Mouse (Mus musculus): Measurements from ENCODE around the gene Stfa2. TPM values are rescaled to one million over a fixed set of nuclear protein-coding genes. Genes with fewer than 3 reads are reported as not detected.
"Not testable (repeated sequence)": the region's sequence is repeated elsewhere in the genome, so short reads cannot be mapped to it uniquely, and the experiment has no call there.

Gene Stfa2
- not detected in 2 replicates for polyA plus RNA-seq (2014; fragmentation: Nextera tagmentation; extraction: Ambion mirVana)

DNA sequence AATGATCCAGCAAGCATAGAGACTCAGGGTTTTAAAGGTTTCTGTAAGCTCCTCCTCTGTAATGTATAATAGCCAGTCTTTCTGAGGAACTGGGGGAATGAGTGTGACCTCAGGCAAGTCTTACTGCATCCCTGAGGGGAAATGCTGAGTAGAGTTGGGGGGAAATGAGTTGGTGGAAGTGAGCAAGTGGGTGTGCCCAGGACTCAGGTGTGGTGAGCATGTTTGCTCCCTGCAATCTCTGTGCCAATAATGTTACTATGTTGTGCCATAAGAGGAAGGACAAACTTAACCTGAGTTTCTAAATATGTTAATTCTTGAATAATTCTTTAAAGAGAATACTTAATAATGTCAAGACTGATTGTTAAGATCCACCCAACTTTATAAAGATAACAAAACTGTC lies at the start of gene Stfa2:
Gene Stfa2, minus strand, starts transcription at position 101 of the 400 bp plus-strand sequence.
- no peak within 1 kb of the TSS for H3K9ac ChIP-seq
- no peak within 1 kb of the TSS for H3K4me3 ChIP-seq (replicated peaks; ENCODE audit: low read length)
- no peak within 1 kb of the TSS for H3K4me2 ChIP-seq (replicated peaks)
- no peaks in the 10 kb centered on the region for H3K27me3 ChIP-seq (ENCODE audit: control insufficient read depth, insufficient read depth, low read length)
- no peaks in the 10 kb centered on the region for H3K9me3 ChIP-seq (ENCODE audit: control insufficient read depth, low read length)
- H3K36me3 ChIP-seq (replicated peaks; ENCODE audit: control insufficient read depth, insufficient read depth): no peaks in the 10 kb centered on the region
- H3K27ac ChIP-seq: no peak within 1 kb of the TSS
- ATAC-seq (ENCODE audit: low FRiP score) (no peak), DNase-seq (ENCODE audit: low spot score) (no peak)
- no peaks in the 10 kb centered on the region for H3K4me1 ChIP-seq (replicated peaks; ENCODE audit: control insufficient read depth, insufficient read depth, low read length)

DNA sequence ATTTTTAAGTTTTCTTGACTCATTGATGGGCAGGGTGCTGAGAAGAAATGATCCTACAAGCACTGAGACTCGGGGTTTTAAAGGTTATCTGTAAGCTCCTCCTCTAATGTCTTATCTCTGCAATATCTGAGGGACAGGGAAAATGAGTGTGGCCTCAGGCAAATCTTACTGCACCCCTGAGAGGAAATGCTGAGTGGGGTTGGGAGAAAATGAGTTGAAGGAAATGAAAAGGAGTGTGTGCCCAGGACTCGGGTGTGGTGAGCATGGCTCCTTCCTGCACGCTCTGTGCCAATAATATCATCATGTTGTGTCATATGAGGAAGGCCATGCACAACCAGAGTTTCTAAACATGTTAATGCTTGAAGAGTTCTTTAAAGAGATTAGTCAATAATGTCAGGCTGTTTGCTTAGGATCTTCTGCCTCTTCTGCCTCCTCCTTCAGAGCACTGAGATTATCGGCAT lies 47.1 kb upstream of the Stfa2 start, which contains the start of gene Stfa3:
Gene Stfa3, minus strand, starts transcription at position 51 of the 461 bp plus-strand sequence.
- H3K4me1 ChIP-seq (replicated peaks; ENCODE audit: control insufficient read depth, insufficient read depth, low read length): no peaks in the 10 kb centered on the region
- no peaks in the 10 kb centered on the region for H3K36me3 ChIP-seq (replicated peaks; ENCODE audit: control insufficient read depth, insufficient read depth)
- H3K27ac ChIP-seq: no peak within 1 kb of the TSS
- H3K9ac ChIP-seq: no peak within 1 kb of the TSS
- ATAC-seq (ENCODE audit: low FRiP score) (no peak), DNase-seq (ENCODE audit: low spot score) (no peak)
- H3K27me3 ChIP-seq (ENCODE audit: control insufficient read depth, insufficient read depth, low read length): no peaks in the 10 kb centered on the region
- no peak within 1 kb of the TSS for H3K4me2 ChIP-seq (replicated peaks)
- 90% methylated on average over 4 of the region's 4 CpGs for WGBS
- H3K4me3 ChIP-seq (replicated peaks; ENCODE audit: low read length): no peak within 1 kb of the TSS
- no peaks in the 10 kb centered on the region for H3K9me3 ChIP-seq (ENCODE audit: control insufficient read depth, low read length)

DNA sequence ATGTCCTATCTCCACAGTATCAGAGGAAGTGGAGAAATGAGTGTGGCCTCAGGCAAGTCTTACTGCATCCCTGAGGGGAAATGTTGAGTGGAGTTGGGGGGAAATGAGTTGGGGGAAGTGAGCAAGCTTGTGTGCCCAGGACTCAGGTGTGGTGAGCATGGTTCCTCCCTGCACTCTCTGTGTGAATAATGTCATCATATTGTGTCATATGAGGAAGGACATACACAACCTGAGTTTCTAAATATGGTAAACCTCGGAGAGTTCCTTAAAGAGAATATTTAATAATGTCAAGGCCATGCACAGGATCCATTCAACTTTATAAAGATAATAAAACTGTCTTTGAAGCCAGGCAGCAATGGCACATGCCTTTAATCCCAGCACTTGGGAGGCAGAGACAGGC lies 12.7 kb upstream of the Stfa2 start:
- not testable (repeated sequence) for H3K9ac ChIP-seq; DNase-seq (ENCODE audit: low spot score); H3K4me2 ChIP-seq (replicated peaks); ATAC-seq (ENCODE audit: low FRiP score); H3K4me1 ChIP-seq (replicated peaks; ENCODE audit: control insufficient read depth, insufficient read depth, low read length); H3K27me3 ChIP-seq (ENCODE audit: control insufficient read depth, insufficient read depth, low read length); H3K27ac ChIP-seq; H3K9me3 ChIP-seq (ENCODE audit: control insufficient read depth, low read length); H3K36me3 ChIP-seq (replicated peaks; ENCODE audit: control insufficient read depth, insufficient read depth); H3K4me3 ChIP-seq (replicated peaks; ENCODE audit: low read length)
- WGBS: 84% methylated on average over 1 of the region's 1 CpGs

DNA sequence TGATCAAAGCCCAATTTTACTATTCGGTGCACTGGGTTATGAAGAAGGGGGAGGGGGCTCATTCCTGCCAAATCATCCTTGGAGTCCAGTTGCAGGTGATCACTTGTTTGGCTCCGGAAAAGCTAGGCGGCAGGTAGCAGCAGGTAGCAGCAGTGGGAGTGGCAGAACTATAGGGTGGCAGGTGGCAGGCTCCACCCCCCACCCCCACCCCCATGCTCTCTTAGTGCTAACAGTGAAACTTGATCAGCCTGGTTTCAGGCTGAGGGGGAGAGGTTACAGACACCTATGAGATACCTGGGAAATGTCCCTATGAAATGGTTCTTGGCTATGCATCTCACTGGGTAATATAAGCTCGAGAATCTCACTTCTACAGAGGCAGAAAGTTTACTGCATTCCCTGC lies 19.2 kb downstream of the Stfa2 start:
- Histone ChIP-seq H3K9me3 (ENCODE audit: control insufficient read depth, low read length) (no peaks in the 10 kb centered on the region), H3K4me1 (replicated peaks; ENCODE audit: control insufficient read depth, insufficient read depth, low read length) (no peaks in the 10 kb centered on the region), H3K36me3 (replicated peaks; ENCODE audit: control insufficient read depth, insufficient read depth) (no peaks in the 10 kb centered on the region), H3K4me3 (replicated peaks; ENCODE audit: low read length) (no peak overlapping the region), H3K4me2 (replicated peaks) (no peak overlapping the region), H3K27ac (no peak overlapping the region), H3K27me3 (ENCODE audit: control insufficient read depth, insufficient read depth, low read length) (no peaks in the 10 kb centered on the region), H3K9ac (no peak overlapping the region)
- WGBS: 28% methylated on average over 4 of the region's 4 CpGs
- DNase-seq (ENCODE audit: low spot score) (no peak), ATAC-seq (ENCODE audit: low FRiP score) (no peak)

DNA sequence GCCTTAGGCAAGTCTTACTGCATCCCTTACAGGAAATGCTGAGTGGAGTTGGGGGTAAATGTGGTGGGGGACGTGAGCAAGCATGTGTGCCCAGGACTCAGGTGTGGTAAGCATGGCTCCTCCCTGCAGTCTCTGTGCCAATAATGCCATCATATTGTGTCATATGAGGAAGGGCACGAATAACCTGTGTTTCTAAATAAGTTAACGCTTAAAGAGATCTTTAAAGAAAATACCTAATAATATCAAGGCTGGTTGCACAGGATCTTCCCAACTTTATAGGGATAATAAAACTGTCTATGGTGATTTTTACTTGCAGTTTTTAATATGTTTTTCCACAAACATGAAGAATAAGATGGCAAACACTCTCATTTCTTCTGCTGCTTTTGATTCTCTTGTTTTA lies 40.6 kb downstream of the Stfa2 start, which contains the start of gene BC100530:
Gene BC100530, minus strand, starts transcription at position 101 of the 400 bp plus-strand sequence.
- not testable (repeated sequence) for H3K4me1 ChIP-seq (replicated peaks; ENCODE audit: control insufficient read depth, insufficient read depth, low read length); H3K4me2 ChIP-seq (replicated peaks); H3K27ac ChIP-seq; DNase-seq (ENCODE audit: low spot score); H3K36me3 ChIP-seq (replicated peaks; ENCODE audit: control insufficient read depth, insufficient read depth); H3K4me3 ChIP-seq (replicated peaks; ENCODE audit: low read length); H3K27me3 ChIP-seq (ENCODE audit: control insufficient read depth, insufficient read depth, low read length); H3K9me3 ChIP-seq (ENCODE audit: control insufficient read depth, low read length); H3K9ac ChIP-seq; ATAC-seq (ENCODE audit: low FRiP score)
- WGBS: 86% methylated on average over 3 of the region's 3 CpGs

Other genes starting within 250 kb of the Stfa2 start
- 0.94 and 0.97 TPM in 2 replicates for gene Gm5483, start 224.2 kb downstream of the Stfa2 start, polyA plus RNA-seq (2014; fragmentation: Nextera tagmentation; extraction: Ambion mirVana)
- not detected in 2 replicates for gene Gm5416, start 198.1 kb downstream of the Stfa2 start, polyA plus RNA-seq (2014; fragmentation: Nextera tagmentation; extraction: Ambion mirVana)
- gene 2010005H15Rik, start 187.0 kb downstream of the Stfa2 start, polyA plus RNA-seq (2014; fragmentation: Nextera tagmentation; extraction: Ambion mirVana): not detected in 2 replicates
- gene Stfa1, start 131.5 kb downstream of the Stfa2 start, polyA plus RNA-seq (2014; fragmentation: Nextera tagmentation; extraction: Ambion mirVana): 1.7 and 3.1 TPM in 2 replicates
- not detected in 2 replicates for gene BC117090, start 74.1 kb downstream of the Stfa2 start, polyA plus RNA-seq (2014; fragmentation: Nextera tagmentation; extraction: Ambion mirVana)
- gene BC100530, start 40.7 kb downstream of the Stfa2 start, polyA plus RNA-seq (2014; fragmentation: Nextera tagmentation; extraction: Ambion mirVana): 1.7 and 2.4 TPM in 2 replicates
- not detected in 2 replicates for gene Stfa3, start 46.9 kb upstream of the Stfa2 start, polyA plus RNA-seq (2014; fragmentation: Nextera tagmentation; extraction: Ambion mirVana)
- gene Casr, start 153.7 kb upstream of the Stfa2 start, polyA plus RNA-seq (2014; fragmentation: Nextera tagmentation; extraction: Ambion mirVana): 0.07 and 0.08 TPM in 2 replicates

All from hindbrain, embryonic 14.5 days (tissue).